Mouse (Mus musculus): ENCODE data around the gene Timm23.

GRCm38 (mm10) chr14:32160563-32160962 lies 41.1 kb downstream of the Timm23 start:
- TF ChIP-seq SIN3A (IDR thresholded peaks at IDR 0.05; ENCODE audit: low read length) = no peak
- TF ChIP-seq GATA1 (IDR thresholded peaks at IDR 0.05; ENCODE audit: low read depth, low read length) = no peak
- no peak for TF ChIP-seq BHLHE40 (IDR thresholded peaks at IDR 0.05; ENCODE audit: borderline replicate concordance, low read depth, low read length)
- no peak for TF ChIP-seq TCF12 (IDR thresholded peaks at IDR 0.05; ENCODE audit: low read depth, low read length)
